Mouse (Mus musculus) midbrain, embryonic 11.5 days (tissue): ENCODE measurements around the gene Mpdz. TPM values are rescaled to one million over a fixed set of nuclear protein-coding genes. Genes with fewer than 3 reads are reported as not detected.
A peak's percentile ranks its signal among the peaks of the same experiment; 100 is the strongest.

Experiments
- ATAC-seq: fragments of 200-750 bp; cut with Nextera tagmentation; 2 replicates; pipeline ENCODE4 v1.8.0; 2017; ENCODE audit warnings: moderate TSS enrichment, moderate library complexity; ENCODE audit not compliant: low FRiP score
- DNase-seq: peaks from one replicate; pipeline ENCODE4 v3.0.0; 2015; ENCODE audit warnings: low spot score; ENCODE audit errors: missing footprints
- H3K27ac ChIP-seq: fragments of 300-500 bp; sonication (generic); 2 replicates; pipeline ENCODE4 v1.5.1; 2014; ENCODE audit warnings: low read depth, low read length
- H3K27me3 ChIP-seq: fragments of 300-500 bp; sonication (generic); 2 replicates; pipeline ENCODE4 v1.6.1; 2014; ENCODE audit warnings: mild to moderate bottlenecking, low read length, moderate library complexity, mixed read lengths; ENCODE audit not compliant: control insufficient read depth, insufficient read depth
- H3K36me3 ChIP-seq: fragments of 300-500 bp; sonication (generic); 2 replicates; pipeline ENCODE4 v1.6.1; 2014; ENCODE audit warnings: mild to moderate bottlenecking, low read length, moderate library complexity, mixed read lengths; ENCODE audit not compliant: control insufficient read depth, insufficient read depth
- H3K4me1 ChIP-seq: fragments of 300-500 bp; sonication (generic); 2 replicates; pipeline ENCODE4 v1.6.1; 2014; ENCODE audit warnings: low read length; ENCODE audit not compliant: control insufficient read depth, insufficient read depth
- H3K4me2 ChIP-seq: fragments of 300-500 bp; sonication (generic); 2 replicates; pipeline ENCODE4 v1.6.1; 2014; ENCODE audit warnings: mild to moderate bottlenecking, moderate library complexity
- H3K4me3 ChIP-seq: fragments of 300-500 bp; sonication (generic); 2 replicates; pipeline ENCODE4 v1.5.1; 2014; ENCODE audit warnings: low read depth, low read length
- H3K9ac ChIP-seq: fragments of 300-500 bp; sonication (generic); 2 replicates; pipeline ENCODE4 v1.6.1; 2014; ENCODE audit warnings: low read length
- H3K9me3 ChIP-seq: fragments of 300-500 bp; sonication (generic); 2 replicates; pipeline ENCODE4 v1.6.1; 2016; ENCODE audit warnings: low read length; ENCODE audit not compliant: control insufficient read depth
- WGBS: fragments of 180-500 bp; shearing (Covaris S2); extraction: QIAGEN DNeasy Blood & Tissue Kit; methylation state at CpG from one replicate; pipeline ENCODE4 v1.1.7; 2014; 5-methylcytosine and 5-hydroxymethylcytosine counted together
- polyA plus RNA-seq: library from polyadenylated mRNA; unstranded; fragments of >200 nt; fragmentation: Nextera tagmentation; extraction: Ambion mirVana; gene quantifications from 2 replicates; pipeline ENCODE4 v1.2.1, GENCODE M21; 2014

Gene Mpdz
- polyA plus RNA-seq, 1 experiment from 2014 or later: 43.6 TPM

DNA sequence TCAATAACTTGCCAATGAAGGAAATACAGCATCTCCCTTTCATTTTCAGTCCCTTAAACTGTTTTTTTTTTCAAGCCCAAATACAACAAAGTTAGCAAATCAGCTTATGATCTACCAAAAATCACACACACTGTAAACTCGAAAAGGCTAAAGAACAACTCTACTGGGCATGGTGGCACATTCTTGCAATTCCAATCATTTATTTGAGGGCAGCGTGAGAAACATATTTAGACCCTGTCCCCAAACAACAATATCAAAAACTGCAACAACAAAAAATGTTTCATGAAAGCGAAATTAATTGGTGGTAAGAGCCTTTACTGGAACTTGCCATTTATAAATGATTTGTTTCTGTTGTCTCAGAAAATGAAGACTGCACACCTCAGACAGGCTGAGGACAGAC, 97.5 kb downstream of the Mpdz start:
- no peaks in the 10 kb centered on the region for H3K27me3 ChIP-seq
- ATAC-seq (no peak), DNase-seq (peak; percentile 68)
- no peak overlapping the region for H3K4me3 ChIP-seq
- no peak overlapping the region for H3K9ac ChIP-seq
- 89% methylated on average over 3 of the region's 3 CpGs for WGBS
- H3K4me2 ChIP-seq: no peak overlapping the region
- H3K27ac ChIP-seq: no peak overlapping the region
- no peaks in the 10 kb centered on the region for H3K4me1 ChIP-seq
- H3K9me3 ChIP-seq: no peaks in the 10 kb centered on the region
- peaks cover 2% of the 10 kb centered on the region; the same call in 1 of the 2 replicates for H3K36me3 ChIP-seq

DNA sequence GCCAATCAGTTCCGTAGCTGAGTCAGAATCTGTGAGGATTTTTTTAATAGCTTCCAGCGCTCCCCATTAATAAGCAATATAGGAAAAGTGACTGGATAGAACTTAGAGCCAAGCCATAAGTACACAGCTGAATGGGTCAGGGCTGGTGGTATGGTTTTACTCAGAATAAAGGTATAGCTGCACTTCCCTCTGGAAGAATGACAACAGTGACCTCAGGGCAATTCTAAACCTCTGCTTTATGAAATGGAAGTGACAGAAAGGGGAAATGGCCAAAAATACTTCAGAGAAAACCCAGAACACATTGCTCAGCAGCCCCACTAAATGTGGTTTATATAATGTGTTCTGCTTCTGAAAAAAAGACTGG, 109.0 kb downstream of the Mpdz start:
- DNase-seq (no peak), ATAC-seq (no peak)
- Histone ChIP-seq H3K27ac (no peak overlapping the region), H3K36me3 (0 out of 2 replicates have a peak, but pooled peaks cover 2% of the 10 kb centered on the region), H3K4me1 (no peaks in the 10 kb centered on the region; the same call in 1 of the 2 replicates), H3K27me3 (no peaks in the 10 kb centered on the region), H3K9me3 (no peaks in the 10 kb centered on the region), H3K9ac (no peak overlapping the region), H3K4me3 (no peak overlapping the region), H3K4me2 (no peak overlapping the region)
- WGBS: 84% methylated on average over 2 of the region's 2 CpGs

DNA sequence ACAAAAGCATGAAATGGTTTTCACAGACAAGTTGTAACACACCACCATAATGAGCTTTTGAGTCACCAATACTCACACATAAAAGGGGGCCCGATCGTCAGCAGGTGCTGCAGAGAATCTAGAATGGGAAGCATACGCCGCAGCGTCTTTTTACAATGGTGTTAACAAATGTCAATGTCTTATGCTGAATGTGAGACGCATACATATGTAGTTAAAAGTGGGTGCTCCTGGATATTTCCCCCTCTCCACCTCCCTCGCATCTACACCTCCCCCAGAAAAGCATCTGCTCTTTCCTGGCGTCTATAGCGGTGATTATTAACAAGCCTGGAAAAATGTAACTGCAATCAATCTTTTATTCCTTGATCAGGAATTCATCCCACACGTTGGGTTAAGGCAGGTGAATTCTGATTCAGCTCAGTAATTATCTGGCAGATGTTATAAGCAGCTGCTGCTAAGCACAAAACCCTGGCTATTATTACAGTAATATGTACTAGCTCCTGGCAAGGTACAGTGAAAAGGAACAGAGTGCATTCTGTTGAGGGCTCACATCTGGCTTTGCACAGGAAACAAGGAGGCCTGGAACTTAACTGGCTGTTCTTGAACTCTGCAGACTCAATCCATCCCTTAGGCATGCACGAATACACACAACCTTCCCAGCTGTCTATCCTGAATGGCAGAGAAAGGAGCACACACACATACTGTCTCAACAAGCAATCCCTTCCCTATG, 109.6 kb downstream of the Mpdz start:
- no peak for DNase-seq
- 66% methylated on average over 11 of the region's 11 CpGs for WGBS
- H3K27ac ChIP-seq: peak overlapping the region; percentile 35; the same call in 1 of the 2 replicates
- peak; percentile 48 for ATAC-seq
- H3K4me3 ChIP-seq: no peak overlapping the region
- H3K4me1 ChIP-seq: no peaks in the 10 kb centered on the region; the same call in 1 of the 2 replicates
- no peaks in the 10 kb centered on the region for H3K27me3 ChIP-seq
- H3K9me3 ChIP-seq: no peaks in the 10 kb centered on the region
- no peak overlapping the region for H3K9ac ChIP-seq
- H3K4me2 ChIP-seq: no peak overlapping the region
- H3K36me3 ChIP-seq: 0 out of 2 replicates have a peak, but pooled peaks cover 2% of the 10 kb centered on the region

DNA sequence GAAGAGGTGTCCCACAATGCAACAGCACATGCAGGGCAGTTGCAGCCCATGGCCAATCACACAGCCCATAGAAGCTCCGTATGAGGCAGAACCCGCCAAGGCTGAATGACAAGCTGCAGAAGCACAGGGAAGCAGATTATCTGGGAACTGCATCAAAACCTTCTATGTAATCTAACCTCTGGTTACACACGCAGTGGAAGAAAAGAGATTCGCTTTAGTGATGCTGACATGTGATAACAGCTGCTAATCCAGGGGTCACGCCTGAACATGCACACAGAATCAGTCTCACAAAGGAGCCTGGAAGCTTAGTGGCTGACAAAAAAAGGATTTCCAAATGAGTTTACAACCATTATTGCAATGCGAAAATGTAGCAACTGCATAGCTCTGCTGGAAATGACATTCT, 110.2 kb downstream of the Mpdz start:
- H3K9ac ChIP-seq: no peak overlapping the region
- H3K4me2 ChIP-seq: no peak overlapping the region
- DNase-seq: peak; percentile 91
- H3K9me3 ChIP-seq: no peaks in the 10 kb centered on the region
- H3K36me3 ChIP-seq: 0 out of 2 replicates have a peak, but pooled peaks cover 2% of the 10 kb centered on the region
- 40% methylated on average over 6 of the region's 6 CpGs for WGBS
- no peak overlapping the region for H3K4me3 ChIP-seq
- ATAC-seq: peak; percentile 91
- no peaks in the 10 kb centered on the region for H3K27me3 ChIP-seq
- H3K4me1 ChIP-seq: no peaks in the 10 kb centered on the region; the same call in 1 of the 2 replicates
- H3K27ac ChIP-seq: no peak overlapping the region

DNA sequence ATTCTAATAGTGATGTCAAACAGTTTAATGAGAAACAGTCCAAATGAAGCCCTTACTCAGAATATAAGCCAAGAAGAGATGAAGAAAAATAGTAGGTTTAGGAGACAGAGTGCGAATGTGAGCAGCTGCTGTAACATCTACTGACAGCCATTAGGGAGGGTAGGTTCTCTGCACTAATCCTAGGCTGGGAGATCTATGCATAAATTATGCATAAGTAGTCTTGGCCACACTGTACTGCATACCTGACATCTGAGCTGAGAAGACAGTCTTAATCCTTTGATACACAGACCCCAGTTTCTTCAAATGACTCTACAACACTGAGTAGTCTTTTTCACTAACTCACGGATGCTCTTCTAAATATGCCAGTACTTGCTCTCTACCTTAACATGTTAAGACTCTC, 114.9 kb downstream of the Mpdz start:
- Histone ChIP-seq H3K9me3 (no peaks in the 10 kb centered on the region), H3K36me3 (no peaks in the 10 kb centered on the region), H3K4me1 (no peaks in the 10 kb centered on the region; the same call in 1 of the 2 replicates), H3K4me2 (no peak overlapping the region), H3K27me3 (no peaks in the 10 kb centered on the region), H3K27ac (no peak overlapping the region), H3K4me3 (no peak overlapping the region), H3K9ac (no peak overlapping the region)
- no peak for DNase-seq
- no peak for ATAC-seq
- WGBS: 92% methylated on average over 2 of the region's 2 CpGs

DNA sequence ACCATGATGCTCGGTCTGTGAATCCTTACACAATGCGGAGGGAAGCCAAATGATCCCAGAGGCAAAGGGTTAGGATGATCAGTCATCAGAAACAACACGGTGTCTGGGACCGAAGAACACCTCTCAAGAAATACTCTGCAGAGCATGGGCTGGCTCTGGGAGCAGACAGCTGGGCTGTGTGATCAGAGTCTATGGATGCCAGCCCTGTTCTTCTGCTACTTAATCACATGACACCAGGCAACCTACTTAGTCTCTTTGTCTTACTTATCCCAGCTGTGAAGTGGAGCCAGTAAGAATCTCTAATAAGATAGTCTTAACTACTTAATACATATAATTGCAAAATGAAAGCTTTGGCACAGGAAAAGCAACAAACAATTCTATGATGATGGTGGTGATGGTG, 118.8 kb downstream of the Mpdz start:
- Histone ChIP-seq H3K9me3 (no peaks in the 10 kb centered on the region), H3K27ac (no peak overlapping the region), H3K9ac (no peak overlapping the region), H3K4me2 (no peak overlapping the region), H3K4me1 (no peaks in the 10 kb centered on the region), H3K27me3 (no peaks in the 10 kb centered on the region), H3K4me3 (no peak overlapping the region), H3K36me3 (no peaks in the 10 kb centered on the region)
- no peak for ATAC-seq
- no peak for DNase-seq
- 95% methylated on average over 4 of the region's 4 CpGs for WGBS

DNA sequence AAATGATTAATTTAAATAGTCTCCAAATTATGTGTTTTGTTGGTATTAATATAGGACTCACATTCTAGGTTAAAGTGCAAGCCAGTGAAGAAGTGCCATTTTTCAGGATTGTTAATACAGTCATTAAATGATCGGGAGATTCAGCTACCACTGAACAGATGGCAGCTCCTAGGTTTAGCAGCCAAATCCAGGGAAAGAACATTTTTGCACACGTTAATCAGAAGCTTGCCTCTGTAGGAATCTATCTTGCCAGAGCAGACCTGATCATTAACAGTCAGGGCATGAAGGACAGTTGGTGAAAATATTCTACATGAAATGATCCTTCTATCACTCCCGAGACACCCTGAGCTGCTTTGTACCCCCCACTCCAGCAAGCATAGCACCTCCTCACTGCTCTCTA, 120.4 kb downstream of the Mpdz start:
- H3K9me3 ChIP-seq: no peaks in the 10 kb centered on the region
- no peaks in the 10 kb centered on the region for H3K4me1 ChIP-seq
- H3K27me3 ChIP-seq: no peaks in the 10 kb centered on the region
- no peaks in the 10 kb centered on the region for H3K36me3 ChIP-seq
- no peak overlapping the region for H3K4me3 ChIP-seq
- DNase-seq (no peak), ATAC-seq (no peak)
- 88% methylated on average over 3 of the region's 3 CpGs for WGBS
- no peak overlapping the region for H3K9ac ChIP-seq
- H3K27ac ChIP-seq: no peak overlapping the region
- no peak overlapping the region for H3K4me2 ChIP-seq

DNA sequence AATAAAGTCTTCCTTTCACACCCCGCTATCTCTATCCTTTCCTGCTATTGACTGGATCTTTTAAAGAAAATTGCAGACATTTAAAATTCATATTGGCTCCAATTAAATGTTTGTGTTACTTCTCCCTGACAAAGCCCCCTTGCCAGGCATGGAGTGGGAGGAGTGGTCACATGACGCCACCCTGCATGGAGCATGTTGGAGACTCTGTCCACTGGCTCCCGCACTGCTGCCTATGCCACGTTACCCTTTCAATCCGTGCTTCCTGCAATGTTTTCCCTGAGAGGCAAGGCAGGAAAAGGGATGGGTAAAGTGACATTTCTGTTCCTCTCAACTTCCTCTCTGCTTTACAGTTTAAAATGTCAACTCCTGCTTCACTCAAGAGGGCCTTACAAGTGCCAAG, 128.0 kb downstream of the Mpdz start:
- 80% methylated on average over 5 of the region's 5 CpGs for WGBS
- Histone ChIP-seq H3K4me1 (no peaks in the 10 kb centered on the region), H3K27me3 (no peaks in the 10 kb centered on the region), H3K9ac (no peak overlapping the region), H3K4me2 (no peak overlapping the region), H3K36me3 (peaks cover 2% of the 10 kb centered on the region; the same call in 1 of the 2 replicates), H3K27ac (no peak overlapping the region), H3K4me3 (no peak overlapping the region), H3K9me3 (no peaks in the 10 kb centered on the region)
- no peak for ATAC-seq
- no peak for DNase-seq

DNA sequence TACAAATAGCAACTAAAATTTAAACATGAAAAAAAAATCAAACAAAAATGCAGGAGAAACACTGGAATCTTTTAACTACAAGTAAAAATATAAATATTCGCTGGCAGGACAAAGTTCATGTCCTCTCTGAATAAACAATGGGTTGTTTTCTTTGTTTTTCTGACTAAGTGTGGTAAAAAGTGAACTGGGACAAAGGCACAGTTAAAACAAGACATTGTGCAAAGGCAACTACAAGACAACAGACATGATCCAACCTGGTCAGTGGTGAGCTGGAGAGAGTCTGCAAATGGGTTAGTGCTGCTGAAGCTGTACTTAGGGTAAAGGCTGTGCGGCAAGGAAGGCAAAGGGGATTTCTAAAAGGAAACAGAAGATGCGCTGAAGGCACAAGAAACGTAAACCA, 129.4 kb downstream of the Mpdz start:
- WGBS: 84% methylated on average over 4 of the region's 4 CpGs
- Histone ChIP-seq H3K27me3 (no peaks in the 10 kb centered on the region), H3K4me2 (no peak overlapping the region), H3K9ac (no peak overlapping the region), H3K4me1 (no peaks in the 10 kb centered on the region), H3K27ac (no peak overlapping the region), H3K4me3 (no peak overlapping the region), H3K9me3 (no peaks in the 10 kb centered on the region), H3K36me3 (peaks cover 3% of the 10 kb centered on the region; the same call in 1 of the 2 replicates)
- DNase-seq (no peak), ATAC-seq (no peak)
